Mouse (Mus musculus): ENCODE results near the gene Elmo1. TPM values are rescaled to one million over a fixed set of nuclear protein-coding genes. Genes with fewer than 3 reads are reported as not detected.

Elmo1 gene
- total RNA-seq, 4 experiments from 2014 or later = 71.7 to 78.6 (median 74.5) TPM

GRCm38 (mm10) chr13:20372335-20372734 is 281.9 kb downstream of the Elmo1 start:
- DNase-seq (ENCODE audit: low spot score in 2 of 2) = no peak

- no peak for DNase-seq (ENCODE audit: low spot score in 2 of 2)
These were observed 288.5 kb downstream of the Elmo1 start for GRCm38 (mm10) chr13:20378869-20379268.

- DNase-seq (ENCODE audit: low spot score in 2 of 2) = no peak
These were observed 293.5 kb downstream of the Elmo1 start for GRCm38 (mm10) chr13:20383875-20384274.

- no peak for DNase-seq (ENCODE audit: low spot score in 2 of 2)
These were observed 294.4 kb downstream of the Elmo1 start for GRCm38 (mm10) chr13:20384846-20385245.

GRCm38 (mm10) chr13:20385423-20385822 is 295.0 kb downstream of the Elmo1 start:
- no peak for DNase-seq (ENCODE audit: low spot score in 2 of 2)

- DNase-seq (ENCODE audit: low spot score in 2 of 2) = no peak
These were observed 296.2 kb downstream of the Elmo1 start for GRCm38 (mm10) chr13:20386462-20387141.

- DNase-seq (ENCODE audit: low spot score in 2 of 2) = no peak
These were observed 302.6 kb downstream of the Elmo1 start for GRCm38 (mm10) chr13:20392824-20393598.

- DNase-seq (ENCODE audit: low spot score in 2 of 2) = peak; percentile 10 to 55
These were observed 307.3 kb downstream of the Elmo1 start for GRCm38 (mm10) chr13:20397744-20398143.

GRCm38 (mm10) chr13:20398311-20398710 is 307.9 kb downstream of the Elmo1 start:
- peak in 1 of 2 experiments; percentile 30 for DNase-seq (ENCODE audit: low spot score in 2 of 2)

GRCm38 (mm10) chr13:20404530-20404929 is 314.1 kb downstream of the Elmo1 start:
- DNase-seq (ENCODE audit: low spot score in 2 of 2) = no peak

GRCm38 (mm10) chr13:20406470-20407213 is 316.2 kb downstream of the Elmo1 start:
- no peak for DNase-seq (ENCODE audit: low spot score in 2 of 2)

- no peak for DNase-seq (ENCODE audit: low spot score in 2 of 2)
These were observed 320.1 kb downstream of the Elmo1 start for GRCm38 (mm10) chr13:20410306-20411101.

- DNase-seq (ENCODE audit: low spot score in 2 of 2) = no peak
These were observed 326.6 kb downstream of the Elmo1 start for GRCm38 (mm10) chr13:20416691-20417660.

- peak in 1 of 2 experiments; percentile 18 for DNase-seq (ENCODE audit: low spot score in 2 of 2)
These were observed 340.6 kb downstream of the Elmo1 start for GRCm38 (mm10) chr13:20430998-20431397.

GRCm38 (mm10) chr13:20433221-20433858 is 342.9 kb downstream of the Elmo1 start:
- peak in 1 of 2 experiments; percentile 68 for DNase-seq (ENCODE audit: low spot score in 2 of 2)

- no peak for DNase-seq (ENCODE audit: low spot score in 2 of 2)
These were observed 343.7 kb downstream of the Elmo1 start for GRCm38 (mm10) chr13:20434071-20434470.

GRCm38 (mm10) chr13:20439488-20439887 is 349.1 kb downstream of the Elmo1 start:
- DNase-seq (ENCODE audit: low spot score in 2 of 2) = no peak

GRCm38 (mm10) chr13:20450831-20451353 is 360.5 kb downstream of the Elmo1 start:
- DNase-seq (ENCODE audit: low spot score in 2 of 2) = no peak

- no peak for DNase-seq (ENCODE audit: low spot score in 2 of 2)
These were observed 364.0 kb downstream of the Elmo1 start for GRCm38 (mm10) chr13:20454357-20454756.
